Mouse (Mus musculus) MEL (cell line): ENCODE data around the gene Il11ra1. TPM values are rescaled to one million over a fixed set of nuclear protein-coding genes. Genes with fewer than 3 reads are reported as not detected.
A peak's percentile ranks its signal among the peaks of the same experiment; 100 is the strongest.

Experiments used
- DNase-seq: peaks from one replicate; pipeline ENCODE4 v3.0.0; 2011; ENCODE audit warnings: low read depth, low spot score
- H3K27ac ChIP-seq: 2 replicates; pipeline ENCODE4 v1.5.1; 2012; ENCODE audit warnings: low read depth, mild to moderate bottlenecking, control low read depth, low read length, moderate library complexity; ENCODE audit not compliant: control insufficient read depth
- H3K27me3 ChIP-seq, 2 experiments: fragments of 150-350 bp in 1 of 2; sonication (generic) in 1 of 2; 2 replicates each; pipeline ENCODE4 v1.6.1; 2012; ENCODE audit warnings: low read length in 2 of 2, mild to moderate bottlenecking in 2 of 2, improper control_type of control experiment in 1 of 2, moderate library complexity in 1 of 2; ENCODE audit not compliant: insufficient read depth in 2 of 2, control insufficient read depth in 1 of 2
- H3K36me3 ChIP-seq, 2 experiments: 2 replicates each; pipeline ENCODE4 v1.6.1; 2012 to 2014; ENCODE audit warnings: low read length in 2 of 2, improper control_type of control experiment in 1 of 2, inconsistent platforms in 1 of 2, mild to moderate bottlenecking in 1 of 2; ENCODE audit not compliant: insufficient read depth in 2 of 2, control insufficient read depth in 1 of 2
- H3K4me1 ChIP-seq, 2 experiments: fragments of 150-350 bp in 1 of 2; sonication (generic) in 1 of 2; 2 replicates each; pipeline ENCODE4 v1.6.1; 2012; ENCODE audit warnings: low read length in 2 of 2, improper control_type of control experiment in 1 of 2, mild to moderate bottlenecking in 1 of 2; ENCODE audit not compliant: insufficient read depth in 2 of 2, control insufficient read depth in 1 of 2
- H3K4me3 ChIP-seq, 2 experiments: fragments of 150-350 bp in 1 of 2; sonication (generic) in 1 of 2; 2 replicates each; pipeline ENCODE4 v1.5.1; 2012; ENCODE audit warnings: low read depth in 2 of 2, low read length in 2 of 2, mild to moderate bottlenecking in 2 of 2, moderate library complexity in 2 of 2, control low read depth in 1 of 2, improper control_type of control experiment in 1 of 2; ENCODE audit not compliant: control insufficient read depth in 1 of 2, insufficient read depth in 1 of 2
- H3K79me2 ChIP-seq: 2 replicates; pipeline ENCODE4 v1.6.1; 2012; ENCODE audit warnings: mild to moderate bottlenecking, low read length, moderate library complexity; ENCODE audit not compliant: control insufficient read depth, poor library complexity, insufficient read depth
- H3K9ac ChIP-seq: 2 replicates; pipeline ENCODE4 v1.6.1; 2012; ENCODE audit warnings: low read depth, mild to moderate bottlenecking, control low read depth, low read length, moderate library complexity; ENCODE audit not compliant: control insufficient read depth, poor library complexity, severe bottlenecking
- H3K9me3 ChIP-seq: fragments of 150-350 bp; sonication (generic); replicated peaks from 2 replicates; pipeline ENCODE4 v1.6.1; 2012; ENCODE audit warnings: mild to moderate bottlenecking, low read length, improper control_type of control experiment, moderate library complexity; ENCODE audit not compliant: insufficient read depth
- BHLHE40 ChIP-seq: IDR thresholded peaks from 2 replicates; pipeline ENCODE4 v1.6.1; 2012; ENCODE audit warnings: low read depth, mild to moderate bottlenecking, inconsistent platforms, low read length, improper control_type of control experiment, borderline replicate concordance
- CHD1 ChIP-seq: IDR thresholded peaks from 2 replicates; pipeline ENCODE4 v1.6.1; 2012; ENCODE audit warnings: low read depth, mild to moderate bottlenecking, inconsistent platforms, low read length, improper control_type of control experiment
- CTCF ChIP-seq, 3 experiments: IDR thresholded peaks in 2 of 3; conservative IDR thresholded peaks in 1 of 3; 2 replicates each; pipeline ENCODE4 v1.5.1; 2011 to 2012; ENCODE audit warnings: low read length in 3 of 3, low read depth in 2 of 3, mild to moderate bottlenecking in 2 of 3, improper control_type of control experiment in 1 of 3, inconsistent platforms in 1 of 3, mixed read lengths in 1 of 3, moderate library complexity in 1 of 3; ENCODE audit not compliant: control insufficient read depth in 1 of 3, insufficient read depth in 1 of 3, poor library complexity in 1 of 3, severe bottlenecking in 1 of 3
- ELF1 ChIP-seq: IDR thresholded peaks from 2 replicates; pipeline ENCODE4 v1.6.1; 2014; ENCODE audit warnings: low read depth, mild to moderate bottlenecking, inconsistent platforms, low read length, improper control_type of control experiment, moderate library complexity
- ETS1 ChIP-seq: IDR thresholded peaks from 2 replicates; pipeline ENCODE4 v1.6.1; 2012; ENCODE audit warnings: low read depth, mild to moderate bottlenecking, inconsistent platforms, low read length, improper control_type of control experiment, moderate library complexity
- GABPA ChIP-seq: IDR thresholded peaks from 2 replicates; pipeline ENCODE4 v1.6.1; 2012; ENCODE audit warnings: low read depth, mild to moderate bottlenecking, inconsistent platforms, low read length, improper control_type of control experiment, moderate library complexity
- KAT2A ChIP-seq: conservative IDR thresholded peaks from 2 replicates; pipeline ENCODE4 v1.6.1; 2012; ENCODE audit warnings: low read depth, low read length, improper control_type of control experiment, inconsistent platforms
- MYC ChIP-seq: IDR thresholded peaks from 2 replicates; pipeline ENCODE4 v1.6.1; 2011; ENCODE audit warnings: low read depth, mild to moderate bottlenecking, low read length, improper control_type of control experiment, moderate library complexity
- NELFE ChIP-seq: IDR thresholded peaks from 2 replicates; pipeline ENCODE4 v1.6.1; 2011; ENCODE audit warnings: low read depth, low read length, improper control_type of control experiment
- POLR2A ChIP-seq, 2 experiments: IDR thresholded peaks; 2 replicates each; pipeline ENCODE4 v1.6.1; 2011 to 2012; ENCODE audit warnings: low read length in 2 of 2, mild to moderate bottlenecking in 2 of 2, control low read depth in 1 of 2, improper control_type of control experiment in 1 of 2, low read depth in 1 of 2, moderate library complexity in 1 of 2; ENCODE audit not compliant: control insufficient read depth in 1 of 2, insufficient read depth in 1 of 2, poor library complexity in 1 of 2
- POLR2AphosphoS2 ChIP-seq: IDR thresholded peaks from 2 replicates; pipeline ENCODE4 v1.6.1; 2011; ENCODE audit warnings: low read length, improper control_type of control experiment
- RAD21 ChIP-seq: IDR thresholded peaks from 2 replicates; pipeline ENCODE4 v1.6.1; 2011; ENCODE audit warnings: mild to moderate bottlenecking, low read depth, low read length, improper control_type of control experiment
- RCOR1 ChIP-seq: IDR thresholded peaks from 2 replicates; pipeline ENCODE4 v1.6.1; 2012; ENCODE audit warnings: low read depth, mild to moderate bottlenecking, inconsistent platforms, low read length, improper control_type of control experiment
- SIN3A ChIP-seq: IDR thresholded peaks from 2 replicates; pipeline ENCODE4 v1.6.1; 2012; ENCODE audit warnings: low read length, improper control_type of control experiment, inconsistent platforms
- SMC3 ChIP-seq: IDR thresholded peaks from 2 replicates; pipeline ENCODE4 v1.6.1; 2011; ENCODE audit warnings: low read depth, low read length, improper control_type of control experiment
- TAL1 ChIP-seq: IDR thresholded peaks from 2 replicates; pipeline ENCODE4 v1.6.1; 2012; ENCODE audit warnings: mild to moderate bottlenecking, inconsistent platforms, low read length, moderate library complexity, mixed read lengths
- TCF12 ChIP-seq: IDR thresholded peaks from 2 replicates; pipeline ENCODE4 v1.6.1; 2014; ENCODE audit warnings: low read depth, mild to moderate bottlenecking, inconsistent platforms, low read length, improper control_type of control experiment, moderate library complexity
- USF1 ChIP-seq: IDR thresholded peaks from 2 replicates; pipeline ENCODE4 v1.6.1; 2014; ENCODE audit warnings: low read depth, mild to moderate bottlenecking, inconsistent platforms, low read length, improper control_type of control experiment, moderate library complexity
- polyA plus RNA-seq, 2 experiments: library from polyadenylated mRNA; stranded (reverse) in 1 of 2; unstranded in 1 of 2; fragments of >175 nt in 1 of 2; fragments of >200 nt in 1 of 2; gene quantifications; 2 replicates each; pipeline versions ENCODE4 v1.2.1 to v1.2.4; 2012; ENCODE audit warnings: low replicate concordance in 2 of 2, low read depth in 1 of 2; ENCODE audit not compliant: insufficient read length in 2 of 2, insufficient read depth in 1 of 2, missing spikeins in 1 of 2
- total RNA-seq: library from RNA; depleted of rRNA; stranded (reverse); fragments of 300-350 nt; gene quantifications from 2 replicates; pipeline ENCODE4 v1.2.3, GENCODE M21; 2012

Gene Il11ra1
- total and polyA plus RNA-seq, 3 experiments = 44.4 to 66.7 TPM; not detected in 1

GRCm38 (mm10) chr4:41653730-41654129, 46.1 kb upstream of the Il11ra1 start:
- Histone ChIP-seq H3K27ac (no peak overlapping the region), H3K4me1 (peaks cover 0 to 3% of the 10 kb centered on the region in 2 experiments; a peak in 1 of 4 replicates), H3K9ac (no peak overlapping the region), H3K27me3 (0 out of 4 replicates have a peak, but pooled peaks cover 0 to 1% of the 10 kb centered on the region in 2 experiments), H3K79me2 (no peaks in the 10 kb centered on the region), H3K36me3 (no peaks in the 10 kb centered on the region), H3K9me3 (no peaks in the 10 kb centered on the region), H3K4me3 (no peak overlapping the region)
- no peak for TF ChIP-seq NELFE
- peak; percentile 58; the same call in 1 of the 2 replicates for TF ChIP-seq BHLHE40
- no peak for TF ChIP-seq SMC3
- peak; percentile 30 for DNase-seq

- Histone ChIP-seq H3K9ac (no peak overlapping the region), H3K27ac (no peak overlapping the region), H3K9me3 (no peaks in the 10 kb centered on the region), H3K27me3 (0 out of 4 replicates have a peak, but pooled peaks cover 0 to 1% of the 10 kb centered on the region in 2 experiments), H3K79me2 (no peaks in the 10 kb centered on the region), H3K36me3 (no peaks in the 10 kb centered on the region)
- DNase-seq = no peak
- TF ChIP-seq ETS1 = no peak
- no peak for TF ChIP-seq POLR2A (IDR thresholded peaks at IDR 0.05; ENCODE audit: control insufficient read depth in 1 of 2, insufficient read depth in 1 of 2, low read depth in 1 of 2, low read length in 2 of 2, poor library complexity in 1 of 2)
- peak in 1 of 3 experiments; percentile 29; a peak in 1 of 6 replicates for TF ChIP-seq CTCF (IDR thresholded peaks at IDR 0.05 in 2 of 3, conservative IDR thresholded peaks at IDR 0.05 in 1 of 3; ENCODE audit: control insufficient read depth in 1 of 3, insufficient read depth in 1 of 3, low read depth in 2 of 3, low read length in 3 of 3, poor library complexity in 1 of 3, severe bottlenecking in 1 of 3)
- TF ChIP-seq KAT2A = no peak
- no peak for TF ChIP-seq CHD1
- TF ChIP-seq BHLHE40 = no peak
- TF ChIP-seq, all 39 proteins: peak for 1
- Histone ChIP-seq H3K4me3 (no peak overlapping the region), H3K4me1 (no peaks in the 10 kb centered on the region)
Measured at GRCm38 (mm10) chr4:41654217-41654616, 45.6 kb upstream of the Il11ra1 start.

DNA sequence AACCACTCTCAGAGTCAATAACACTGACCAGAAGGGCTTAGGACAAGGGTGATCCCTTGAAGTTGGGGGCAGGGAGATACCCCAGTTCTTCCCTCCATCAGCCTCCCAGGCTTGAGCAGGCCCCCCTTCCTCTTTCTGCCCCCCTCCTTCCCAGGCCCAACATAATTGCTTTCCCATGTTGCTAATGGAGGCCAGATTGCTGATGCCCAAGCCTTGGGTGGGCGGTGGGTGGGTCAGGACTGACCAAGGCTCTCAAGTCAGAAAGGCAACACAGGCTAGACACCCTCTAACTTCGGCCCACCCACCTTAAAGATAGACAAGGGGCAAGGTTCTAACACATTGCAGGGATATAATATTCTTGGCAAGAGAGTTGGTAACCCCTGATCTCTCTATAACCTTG, 44.3 kb upstream of the Il11ra1 start:
- no peak for TF ChIP-seq RCOR1
- TF ChIP-seq MYC = no peak
- TF ChIP-seq RAD21 = no peak
- TF ChIP-seq POLR2AphosphoS2 = no peak
- TF ChIP-seq SIN3A = no peak
- no peak for TF ChIP-seq ELF1
- no peak for TF ChIP-seq BHLHE40
- TF ChIP-seq USF1 = no peak
- no peak for TF ChIP-seq TAL1
- no peak for TF ChIP-seq TCF12
- no peak for TF ChIP-seq GABPA
- TF ChIP-seq, all 39 proteins: peak for 0

More for the DNA sequence above, 44.3 kb upstream of the Il11ra1 start:
- no peak overlapping the region for H3K4me3 ChIP-seq
- H3K9me3 ChIP-seq = no peaks in the 10 kb centered on the region
- H3K27me3 ChIP-seq = 0 out of 4 replicates have a peak, but pooled peaks cover 0 to 1% of the 10 kb centered on the region in 2 experiments
- no peaks in the 10 kb centered on the region for H3K4me1 ChIP-seq
- H3K79me2 ChIP-seq = no peaks in the 10 kb centered on the region
- no peak overlapping the region for H3K9ac ChIP-seq
- no peak for DNase-seq
- H3K27ac ChIP-seq = no peak overlapping the region
- H3K36me3 ChIP-seq = no peaks in the 10 kb centered on the region
